Mouse (Mus musculus) myocyte (in vitro differentiated cells): ENCODE measurements around the gene Fbxw4.

ENCODE experiments used
- MYOG ChIP-seq, 3 experiments: IDR thresholded peaks; one replicate each; pipeline ENCODE4 v1.6.1; 2011; ENCODE audit warnings: control low read depth in 2 of 3, low read depth in 2 of 3, mild to moderate bottlenecking in 2 of 3; ENCODE audit not compliant: insufficient read length in 2 of 3, control insufficient read depth in 1 of 3, insufficient read depth in 1 of 3
- POLR2A ChIP-seq: IDR thresholded peaks from one replicate; pipeline ENCODE4 v1.6.1; 2011; ENCODE audit warnings: low read depth, mild to moderate bottlenecking, control low read depth, moderate library complexity; ENCODE audit not compliant: insufficient read length
- TCF12 ChIP-seq: IDR thresholded peaks from one replicate; pipeline ENCODE4 v1.6.1; 2011; ENCODE audit warnings: mild to moderate bottlenecking, control low read depth; ENCODE audit not compliant: poor library complexity, insufficient read depth, severe bottlenecking

GRCm38 (mm10) chr19:45616735-45617134 is 43.4 kb downstream of the Fbxw4 start:
- TF ChIP-seq POLR2A (no peak), MYOG (IDR thresholded peaks at IDR 0.05; ENCODE audit: control insufficient read depth in 1 of 3, insufficient read depth in 1 of 3, insufficient read length in 2 of 3, low read depth in 2 of 3) (no peak), TCF12 (no peak)
